Mouse (Mus musculus) large intestine, adult 2 months (tissue): ENCODE measurements at regions not wholly inside any gene's neighbourhood (a gene's known extent, or its start where the extent isn't known, plus 50 kb on each side); places are given as distances from the start of the nearest gene placed in this dataset.

ENCODE experiments used
- DNase-seq: peaks from one replicate; pipeline ENCODE4 v3.0.0-alpha.2; 2012; ENCODE audit warnings: low read depth, low spot score
- WGBS: fragments of 180-500 bp; shearing (Covaris S2); methylation state at CpG from one replicate; pipeline ENCODE4 v1.1.7; 2018; 5-methylcytosine and 5-hydroxymethylcytosine counted together

GRCm38 (mm10) chr10:83888587-83888986 is 165.9 kb downstream of the 1500009L16Rik start:
- 82% methylated on average over 6 of the region's 6 CpGs for WGBS
- DNase-seq = no peak

DNA sequence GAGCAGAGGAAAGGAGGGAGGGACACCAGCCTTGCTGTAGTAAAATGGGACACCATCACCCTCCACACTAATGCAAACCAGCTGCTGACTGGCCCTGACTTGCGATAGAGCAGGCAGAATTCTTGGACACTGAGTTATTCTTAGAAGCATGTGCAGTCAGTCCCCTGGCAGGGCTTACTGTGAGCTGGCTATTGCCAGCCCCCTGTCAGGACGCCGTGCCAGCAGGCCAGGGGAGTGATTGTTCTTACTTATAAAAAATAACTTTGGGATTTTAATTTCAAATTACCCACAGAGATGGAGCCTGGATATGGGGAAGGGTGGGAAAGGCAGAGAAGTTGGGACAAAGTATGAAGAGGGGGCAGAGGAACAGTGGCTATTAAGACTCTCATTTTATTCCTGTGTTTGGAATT is 173.1 kb downstream of the 1500009L16Rik start:
- WGBS = 65% methylated on average over 3 of the region's 3 CpGs
- no peak for DNase-seq

DNA sequence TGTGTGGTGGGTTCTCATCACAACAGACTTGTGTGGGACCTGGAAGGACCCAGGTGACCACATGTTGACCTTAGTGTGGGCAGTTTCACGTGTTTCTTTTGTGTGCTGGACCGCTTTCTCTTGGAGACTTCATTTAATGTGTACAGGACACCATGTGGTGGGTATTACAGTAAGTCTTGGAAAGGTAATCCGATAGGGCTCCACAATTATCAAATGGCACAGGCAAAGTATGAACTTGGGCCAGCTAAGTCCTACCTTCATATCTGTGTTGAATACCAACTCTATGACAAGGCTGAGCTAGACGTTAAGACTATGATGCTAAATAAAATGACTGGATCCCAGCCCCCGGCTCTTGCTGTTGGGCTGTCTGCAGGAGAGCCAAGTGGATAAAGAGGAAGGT is 173.5 kb downstream of the 1500009L16Rik start:
- 85% methylated on average over 5 of the region's 5 CpGs for WGBS
- no peak for DNase-seq

DNA sequence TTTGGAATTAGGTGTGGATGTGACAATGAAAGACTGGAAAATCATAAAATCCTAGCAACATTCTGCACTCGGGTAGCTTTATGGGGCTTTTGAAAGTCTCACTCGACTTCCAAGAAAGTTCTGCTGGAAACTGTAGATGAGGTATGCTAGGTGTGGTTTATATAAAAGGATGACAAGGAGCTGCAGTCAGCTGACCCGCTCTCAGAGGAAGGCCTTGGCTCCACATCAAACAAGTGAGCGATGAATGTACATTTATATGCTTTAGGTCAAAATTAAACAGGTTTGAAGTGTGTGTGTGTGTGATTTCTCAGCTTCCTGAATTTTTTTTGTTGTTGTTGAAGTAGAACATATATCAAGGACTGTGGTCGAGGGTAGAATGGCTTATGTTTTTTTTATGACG is 174.9 kb downstream of the 1500009L16Rik start:
- no peak for DNase-seq
- 36% methylated on average over 6 of the region's 6 CpGs for WGBS

DNA sequence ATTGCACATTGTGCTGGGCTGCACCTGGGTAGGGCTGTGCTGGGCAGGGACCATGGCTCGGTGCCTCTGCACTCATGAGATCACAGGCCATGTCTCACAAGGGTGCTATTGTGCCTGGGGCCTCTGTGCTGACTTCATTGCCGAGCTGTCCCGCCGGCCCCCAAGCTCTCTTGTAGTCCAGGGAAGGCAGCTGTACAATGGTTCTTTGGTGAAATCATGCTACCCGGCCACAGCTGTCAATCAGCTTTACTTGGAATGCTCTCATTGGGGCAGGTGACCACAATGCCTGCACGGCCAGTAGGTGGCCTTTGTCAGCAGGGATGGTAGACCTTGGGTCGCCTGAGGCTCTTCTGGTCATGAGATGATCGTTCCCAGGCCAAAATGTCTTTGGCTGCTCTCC is 184.1 kb downstream of the 1500009L16Rik start:
- no peak for DNase-seq
- 71% methylated on average over 8 of the region's 8 CpGs for WGBS

- 86% methylated on average over 10 of the region's 10 CpGs for WGBS
- DNase-seq = no peak
These were observed 188.1 kb downstream of the 1500009L16Rik start for GRCm38 (mm10) chr10:83910649-83911370.

DNA sequence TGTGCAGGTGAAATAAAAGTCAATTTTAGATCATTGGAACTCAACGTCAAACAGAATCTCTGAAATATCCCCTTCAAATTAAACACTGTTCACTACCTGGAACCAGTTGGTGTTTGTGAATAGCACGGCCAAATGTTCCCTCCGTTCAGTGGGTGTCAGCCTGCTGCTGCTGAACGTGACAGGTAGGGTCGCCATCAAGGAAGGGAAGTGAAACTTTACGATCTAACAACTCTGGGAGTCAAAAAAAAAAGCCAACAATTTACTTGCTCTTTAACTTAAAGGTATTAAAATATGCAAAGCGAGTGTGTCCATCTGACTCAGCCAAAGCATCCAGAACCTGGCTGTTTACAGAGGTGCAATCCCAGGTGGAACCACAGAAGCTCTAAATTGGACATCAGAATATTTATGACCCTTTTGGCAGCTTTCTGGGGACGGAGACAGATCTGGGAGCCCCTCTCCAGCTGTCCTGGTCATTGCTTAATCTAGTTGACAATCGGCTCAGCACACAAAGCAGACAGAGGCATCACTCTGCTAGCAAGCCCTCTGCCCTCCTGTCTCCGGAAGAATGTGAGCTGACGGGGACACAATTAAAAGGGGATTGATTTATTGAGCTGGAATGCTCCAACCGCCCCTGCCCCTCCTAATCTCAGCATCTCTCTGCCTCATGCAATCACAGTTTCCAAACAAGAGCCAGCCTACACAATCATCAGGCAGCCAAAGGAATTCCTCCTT is 191.9 kb downstream of the 1500009L16Rik start:
- WGBS = 25% methylated on average over 12 of the region's 12 CpGs
- no peak for DNase-seq

DNA sequence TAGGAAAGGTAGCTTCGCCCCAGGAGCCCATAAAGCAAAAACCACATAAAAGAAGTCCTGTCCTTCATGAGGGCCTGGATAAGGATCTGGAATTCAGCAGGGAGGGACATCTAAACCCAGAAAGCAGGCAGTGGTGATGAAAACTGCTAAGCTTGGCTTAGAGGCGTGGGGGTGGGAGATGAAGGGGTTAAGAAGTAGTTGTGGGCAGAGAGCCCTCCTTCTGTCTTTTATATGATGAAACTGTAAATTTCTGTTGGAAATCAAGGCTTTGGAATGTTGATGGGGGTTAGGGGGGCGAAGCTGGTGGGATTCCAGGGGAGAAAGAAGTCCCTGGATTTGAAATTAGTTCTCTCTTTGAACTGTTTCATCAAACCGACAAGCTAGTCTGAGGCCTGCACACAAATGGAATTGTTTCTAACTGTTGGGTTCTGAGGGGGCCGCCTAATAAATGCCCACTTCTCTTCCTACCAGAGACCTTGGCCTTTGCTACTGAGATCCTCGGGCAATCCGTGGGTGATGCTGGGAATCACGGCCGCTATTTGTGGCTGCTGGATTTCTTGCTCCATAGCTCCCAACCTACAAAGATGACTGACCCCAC is 192.6 kb downstream of the 1500009L16Rik start:
- no peak for DNase-seq
- 57% methylated on average over 9 of the region's 9 CpGs for WGBS

DNA sequence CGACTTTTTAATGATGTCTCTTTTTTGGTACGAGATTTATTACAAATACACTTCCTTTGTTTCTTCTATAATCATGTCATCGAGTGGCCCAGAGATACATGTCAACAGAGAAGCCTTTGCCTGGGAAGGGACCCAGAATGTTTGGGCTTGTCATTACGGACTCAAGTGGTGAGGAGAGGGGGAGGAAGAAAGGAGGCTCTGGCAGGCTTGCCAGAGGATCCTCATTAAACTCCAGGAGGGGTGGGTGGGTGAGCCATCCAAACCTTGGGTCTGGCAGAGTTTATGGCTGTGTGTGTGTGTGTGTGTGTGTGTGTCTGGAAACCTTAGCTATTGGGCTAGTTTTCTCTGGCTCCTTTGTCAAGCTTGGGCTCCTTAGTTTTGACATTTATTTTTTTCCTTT is 204.3 kb downstream of the 1500009L16Rik start:
- no peak for DNase-seq
- 37% methylated on average over 4 of the region's 4 CpGs for WGBS

DNA sequence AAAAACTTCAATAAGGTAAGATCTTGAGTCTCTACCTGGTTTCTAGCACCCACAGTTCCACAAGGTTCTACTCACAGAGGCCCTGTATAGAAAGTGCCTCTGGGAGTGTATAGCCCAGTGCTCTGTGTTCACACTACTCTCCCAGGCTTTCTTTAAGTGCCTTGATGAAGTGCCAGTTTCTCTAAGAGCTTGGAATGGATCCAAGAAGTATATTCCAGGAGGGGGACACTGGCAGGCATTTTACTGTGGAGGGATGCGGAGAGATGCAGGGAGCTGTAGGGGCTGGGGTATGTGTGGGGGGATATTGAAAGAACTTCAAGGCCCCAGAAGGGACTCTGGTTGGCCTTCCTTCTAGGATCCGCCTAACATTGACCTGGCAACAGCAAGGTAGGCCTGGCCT is 204.9 kb downstream of the 1500009L16Rik start:
- WGBS = 89% methylated on average over 2 of the region's 2 CpGs
- DNase-seq = no peak

- 66% methylated on average over 3 of the region's 3 CpGs for WGBS
- DNase-seq = no peak
These were observed 209.1 kb downstream of the 1500009L16Rik start for GRCm38 (mm10) chr10:83931758-83932157.

DNA sequence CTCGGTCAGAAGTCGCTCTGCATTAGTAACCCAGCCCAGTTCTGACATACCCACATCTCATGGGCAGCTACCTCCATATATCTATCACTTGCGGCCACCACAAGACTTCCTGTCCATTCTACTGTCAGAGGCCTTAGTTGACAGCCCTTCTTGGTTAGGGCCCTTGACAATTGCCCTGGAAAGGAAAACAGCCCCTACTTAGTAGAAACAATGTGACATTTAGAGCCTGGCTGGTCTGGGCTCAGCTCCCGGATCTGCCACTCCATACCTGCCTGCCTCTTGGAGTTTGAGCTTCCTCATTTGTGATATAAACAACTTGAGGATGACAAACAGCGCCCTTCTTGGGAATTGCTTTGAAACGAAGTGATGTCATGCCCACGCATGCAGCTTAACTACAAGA is 210.5 kb downstream of the 1500009L16Rik start:
- WGBS = 71% methylated on average over 7 of the region's 7 CpGs
- DNase-seq = no peak

DNA sequence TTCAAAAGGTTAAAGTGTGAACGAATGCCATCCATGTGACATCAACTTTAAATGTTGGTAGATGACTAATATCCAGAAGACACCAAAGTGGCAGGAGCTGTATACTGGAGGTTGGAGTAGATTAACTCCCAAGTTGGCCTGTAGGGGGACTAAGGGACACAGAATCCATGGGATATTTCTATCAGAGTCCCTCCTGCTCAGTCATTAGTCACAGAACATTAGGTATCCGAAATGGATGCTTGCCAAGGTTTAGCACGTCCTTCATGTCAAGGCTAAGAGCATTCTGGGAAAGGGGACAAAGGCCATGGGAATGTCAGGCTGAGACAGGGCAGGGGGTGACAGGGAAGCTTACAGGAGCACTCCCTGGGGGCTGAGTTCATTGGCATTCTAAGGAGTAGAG is 211.8 kb downstream of the 1500009L16Rik start:
- WGBS = 59% methylated on average over 3 of the region's 3 CpGs
- no peak for DNase-seq

- DNase-seq = no peak
- WGBS = 29% methylated on average over 9 of the region's 9 CpGs
These were observed 214.5 kb downstream of the 1500009L16Rik start for GRCm38 (mm10) chr10:83937168-83937567.

DNA sequence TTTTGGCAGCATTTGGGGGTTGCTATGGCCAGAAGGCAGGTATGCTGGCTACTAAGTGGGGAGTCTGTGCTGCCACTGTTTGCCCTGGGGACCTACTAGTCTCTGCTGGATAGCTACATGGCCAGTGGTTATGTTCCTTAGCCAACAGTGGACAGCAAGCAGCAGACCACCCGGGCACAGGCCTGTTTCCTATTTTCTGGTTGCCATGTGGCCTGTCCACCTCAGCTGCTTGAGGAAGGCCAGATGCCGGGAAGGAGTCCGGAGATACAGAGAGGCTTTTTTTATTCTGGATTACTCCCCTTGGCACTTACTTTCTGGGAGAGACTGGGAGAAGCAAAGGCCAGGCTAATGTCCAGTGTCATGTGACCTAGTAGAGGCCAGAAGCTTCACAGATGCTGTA is 219.4 kb downstream of the 1500009L16Rik start:
- WGBS = 76% methylated on average over 3 of the region's 3 CpGs

DNA sequence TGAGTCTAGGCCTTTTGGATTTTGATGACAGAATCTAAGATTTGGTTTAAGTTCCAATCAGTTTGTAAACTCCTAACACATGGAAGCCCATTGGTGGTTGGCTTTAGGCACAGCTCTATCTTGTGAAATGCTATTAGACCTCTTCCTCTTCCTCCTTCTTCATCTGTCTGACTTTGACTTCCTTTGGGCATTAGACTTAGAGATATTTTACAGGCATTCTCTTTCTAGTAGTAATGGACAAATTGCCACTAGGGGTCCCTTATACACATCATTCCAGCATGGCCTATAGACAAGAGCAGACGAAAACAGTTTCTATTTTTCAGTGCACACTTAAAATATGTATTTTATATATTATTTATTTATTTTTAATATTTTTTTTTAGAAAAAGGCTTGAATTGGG is 221.5 kb downstream of the 1500009L16Rik start:
- no peak for DNase-seq
- WGBS = 90% methylated on average over 1 of the region's 1 CpGs

More for the DNA sequence above, 219.4 kb downstream of the 1500009L16Rik start:
- no peak for DNase-seq

DNA sequence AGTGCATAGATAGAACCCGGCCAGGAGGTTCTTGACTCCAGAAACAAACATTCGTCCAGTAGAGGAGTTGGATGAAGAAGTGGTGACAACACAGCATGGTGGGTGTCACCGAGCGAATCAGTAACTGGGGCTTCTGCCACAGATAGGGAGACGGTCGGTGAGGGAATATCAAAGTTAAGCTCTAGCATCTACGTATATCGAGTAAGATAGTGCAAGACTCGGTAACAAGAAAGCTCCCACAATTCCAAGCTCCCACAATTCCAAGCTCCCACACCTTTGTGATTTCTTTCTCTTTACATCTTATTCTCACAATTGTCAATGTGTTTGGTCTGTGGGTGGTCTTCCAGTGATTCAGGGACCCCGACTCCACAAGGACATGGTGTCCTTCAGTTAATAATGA is 222.2 kb downstream of the 1500009L16Rik start:
- 95% methylated on average over 10 of the region's 10 CpGs for WGBS

DNA sequence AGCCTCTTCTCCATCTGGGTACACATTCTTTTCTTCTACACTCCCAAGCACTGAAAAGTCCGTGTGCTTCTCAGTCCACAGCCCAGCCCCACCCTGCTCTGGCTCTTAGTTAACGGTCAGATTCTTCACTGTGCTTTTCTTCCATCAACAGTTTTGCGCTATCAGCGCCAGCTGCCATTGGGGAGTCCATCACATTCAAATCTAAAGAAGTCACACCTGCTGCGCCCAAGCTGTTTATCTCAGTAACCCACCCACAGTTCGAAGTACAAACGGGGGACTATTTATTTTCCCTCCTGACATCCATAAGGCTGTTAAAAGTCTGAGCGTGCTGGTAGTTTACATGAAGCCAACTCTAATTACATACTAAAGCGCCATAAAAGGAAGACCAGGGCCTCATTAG is 222.8 kb downstream of the 1500009L16Rik start:
- 37% methylated on average over 9 of the region's 9 CpGs for WGBS
- DNase-seq = no peak

More for the DNA sequence above, 222.2 kb downstream of the 1500009L16Rik start:
- DNase-seq = no peak

DNA sequence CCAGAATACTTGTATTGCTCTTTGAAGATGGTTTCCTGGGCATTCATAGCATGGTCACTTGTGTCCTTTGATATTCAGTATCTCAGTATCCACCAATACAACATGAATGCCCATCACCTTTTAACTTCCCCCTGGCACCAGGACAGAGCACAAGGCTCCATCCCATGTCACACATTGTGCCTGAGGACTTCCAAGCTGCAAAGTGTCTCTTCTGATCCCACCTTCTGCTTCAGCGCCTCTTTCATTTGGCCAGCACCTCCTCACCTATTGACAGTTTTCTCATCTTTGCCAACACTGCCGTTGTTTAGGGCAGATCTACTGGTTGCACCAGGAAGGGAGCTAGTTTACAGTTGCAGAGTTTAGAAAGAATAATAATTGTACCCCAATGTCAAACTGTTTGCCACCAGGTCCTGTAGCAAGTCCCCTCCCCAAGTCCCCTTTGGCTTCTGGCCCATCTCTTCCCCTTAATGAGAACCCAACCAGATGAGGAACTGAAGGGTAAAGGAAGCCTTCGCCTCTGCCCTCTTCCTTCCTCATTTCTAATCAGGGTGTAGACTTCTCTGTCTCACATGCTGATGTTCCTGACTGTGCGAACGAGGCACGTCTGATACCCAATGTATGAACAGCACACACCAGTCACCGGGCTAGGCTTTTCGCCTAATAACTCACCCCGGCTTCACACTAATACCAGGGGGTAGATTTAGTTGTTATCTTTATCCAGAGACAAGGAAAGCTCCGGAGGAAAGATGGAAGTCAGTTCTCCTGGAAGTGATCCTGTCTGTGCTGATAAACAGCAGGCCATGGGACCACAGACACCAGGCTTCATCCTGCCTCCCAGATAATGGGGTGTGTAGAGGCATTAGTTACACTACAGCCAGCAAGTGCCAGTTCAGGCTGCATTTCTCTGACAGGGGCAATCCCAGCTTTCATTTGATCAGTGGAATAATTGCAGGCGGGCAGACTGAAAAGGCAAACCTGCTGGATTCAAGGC is 223.8 kb downstream of the 1500009L16Rik start:
- no peak for DNase-seq
- 72% methylated on average over 11 of the region's 11 CpGs for WGBS
